Mouse (Mus musculus) midbrain, embryonic 13.5 days (tissue): ENCODE measurements around the gene Fam84b. TPM values are rescaled to one million over a fixed set of nuclear protein-coding genes. Genes with fewer than 3 reads are reported as not detected.
A peak's percentile ranks its signal among the peaks of the same experiment; 100 is the strongest.

ENCODE experiments used
- ATAC-seq: fragments of 200-750 bp; cut with Nextera tagmentation; 2 replicates; pipeline ENCODE4 v1.8.0; 2017; ENCODE audit warnings: mild to moderate bottlenecking, moderate TSS enrichment, moderate library complexity
- H3K27ac ChIP-seq: fragments of 300-500 bp; sonication (generic); 2 replicates; pipeline ENCODE4 v1.5.1; 2015; ENCODE audit warnings: inconsistent platforms, mild to moderate bottlenecking, moderate library complexity
- H3K27me3 ChIP-seq: fragments of 300-500 bp; sonication (generic); 2 replicates; pipeline ENCODE4 v1.6.1; 2015; ENCODE audit warnings: mild to moderate bottlenecking, inconsistent platforms
- H3K36me3 ChIP-seq: fragments of 300-500 bp; sonication (generic); 2 replicates; pipeline ENCODE4 v1.6.1; 2015; ENCODE audit warnings: mild to moderate bottlenecking, inconsistent platforms
- H3K4me1 ChIP-seq: fragments of 300-500 bp; sonication (generic); replicated peaks from 2 replicates; pipeline ENCODE4 v1.6.1; 2015; ENCODE audit warnings: inconsistent platforms
- H3K4me2 ChIP-seq: fragments of 300-500 bp; sonication (generic); replicated peaks from 2 replicates; pipeline ENCODE4 v1.6.1; 2015; ENCODE audit warnings: moderate library complexity, mild to moderate bottlenecking, inconsistent platforms
- H3K4me3 ChIP-seq: fragments of 300-500 bp; sonication (generic); replicated peaks from 2 replicates; pipeline ENCODE4 v1.5.1; 2015; ENCODE audit warnings: mild to moderate bottlenecking, inconsistent platforms
- H3K9ac ChIP-seq: fragments of 300-500 bp; sonication (generic); replicated peaks from 2 replicates; pipeline ENCODE4 v1.6.1; 2015; ENCODE audit warnings: mild to moderate bottlenecking, inconsistent platforms
- H3K9me3 ChIP-seq: fragments of 300-500 bp; sonication (generic); 2 replicates; pipeline ENCODE4 v1.6.1; 2016; ENCODE audit warnings: mild to moderate bottlenecking, inconsistent platforms
- WGBS: fragments of 180-500 bp; shearing (Covaris S2); methylation state at CpG from one replicate; pipeline ENCODE4 v1.1.7; 2015; 5-methylcytosine and 5-hydroxymethylcytosine counted together
- polyA plus RNA-seq: library from polyadenylated mRNA; unstranded; fragments of >200 nt; fragmentation: Nextera tagmentation; extraction: Ambion mirVana; gene quantifications from 2 replicates; pipeline ENCODE4 v1.2.1, GENCODE M21; 2015

Fam84b gene
- polyA plus RNA-seq, 1 experiment from 2014 or later, result 6.5 TPM

GRCm38 (mm10) chr15:60824751-60825227, 28.8 kb downstream of the Fam84b start:
- under 1% methylated on average over 30 of the region's 32 CpGs for WGBS
- Histone ChIP-seq H3K9me3 (no peaks in the 10 kb centered on the region), H3K27ac (peak overlapping the region; percentile 60), H3K4me2 (peak overlapping the region; percentile 100), H3K27me3 (peaks cover 10% of the 10 kb centered on the region; the same call in 1 of the 2 replicates), H3K36me3 (no peaks in the 10 kb centered on the region), H3K4me1 (peaks cover 28% of the 10 kb centered on the region), H3K4me3 (peak overlapping the region; percentile 71), H3K9ac (peak overlapping the region; percentile 76)
- ATAC-seq, result peak; percentile 92

- Histone ChIP-seq H3K27ac (peak overlapping the region; percentile 60), H3K27me3 (peaks cover 10% of the 10 kb centered on the region; the same call in 1 of the 2 replicates), H3K4me3 (peak overlapping the region; percentile 71), H3K9me3 (no peaks in the 10 kb centered on the region), H3K36me3 (no peaks in the 10 kb centered on the region), H3K9ac (peak overlapping the region; percentile 76), H3K4me1 (peaks cover 27% of the 10 kb centered on the region), H3K4me2 (peak overlapping the region; percentile 100)
- ATAC-seq, result peak; percentile 49
- 1% methylated on average over 45 of the region's 45 CpGs for WGBS
Measured at GRCm38 (mm10) chr15:60823870-60824709, 29.5 kb downstream of the Fam84b start.

- under 1% methylated on average over 24 of the region's 24 CpGs for WGBS
- no peaks in the 10 kb centered on the region for H3K9me3 ChIP-seq
- peaks cover 10% of the 10 kb centered on the region; the same call in 1 of the 2 replicates for H3K27me3 ChIP-seq
- peak overlapping the region; percentile 71 for H3K4me3 ChIP-seq
- peak overlapping the region; percentile 76 for H3K9ac ChIP-seq
- H3K27ac ChIP-seq, result peak overlapping the region; percentile 55; the same call in 1 of the 2 replicates
- ATAC-seq, result no peak; the same call in 1 of the 2 replicates
- H3K4me2 ChIP-seq, result peak overlapping the region; percentile 100
- H3K36me3 ChIP-seq, result no peaks in the 10 kb centered on the region
- peaks cover 27% of the 10 kb centered on the region for H3K4me1 ChIP-seq
Measured at GRCm38 (mm10) chr15:60823620-60823869, 30.0 kb downstream of the Fam84b start.

- Histone ChIP-seq H3K4me3 (peak overlapping the region; percentile 71), H3K27me3 (peaks cover 10% of the 10 kb centered on the region; the same call in 1 of the 2 replicates), H3K9me3 (no peaks in the 10 kb centered on the region), H3K9ac (peak overlapping the region; percentile 76), H3K36me3 (no peaks in the 10 kb centered on the region), H3K4me2 (peak overlapping the region; percentile 100), H3K4me1 (peaks cover 27% of the 10 kb centered on the region), H3K27ac (peak overlapping the region; percentile 55)
- under 1% methylated on average over 68 of the region's 68 CpGs for WGBS
- ATAC-seq, result peak; percentile 84
Measured at GRCm38 (mm10) chr15:60822803-60823619, 30.6 kb downstream of the Fam84b start.

DNA sequence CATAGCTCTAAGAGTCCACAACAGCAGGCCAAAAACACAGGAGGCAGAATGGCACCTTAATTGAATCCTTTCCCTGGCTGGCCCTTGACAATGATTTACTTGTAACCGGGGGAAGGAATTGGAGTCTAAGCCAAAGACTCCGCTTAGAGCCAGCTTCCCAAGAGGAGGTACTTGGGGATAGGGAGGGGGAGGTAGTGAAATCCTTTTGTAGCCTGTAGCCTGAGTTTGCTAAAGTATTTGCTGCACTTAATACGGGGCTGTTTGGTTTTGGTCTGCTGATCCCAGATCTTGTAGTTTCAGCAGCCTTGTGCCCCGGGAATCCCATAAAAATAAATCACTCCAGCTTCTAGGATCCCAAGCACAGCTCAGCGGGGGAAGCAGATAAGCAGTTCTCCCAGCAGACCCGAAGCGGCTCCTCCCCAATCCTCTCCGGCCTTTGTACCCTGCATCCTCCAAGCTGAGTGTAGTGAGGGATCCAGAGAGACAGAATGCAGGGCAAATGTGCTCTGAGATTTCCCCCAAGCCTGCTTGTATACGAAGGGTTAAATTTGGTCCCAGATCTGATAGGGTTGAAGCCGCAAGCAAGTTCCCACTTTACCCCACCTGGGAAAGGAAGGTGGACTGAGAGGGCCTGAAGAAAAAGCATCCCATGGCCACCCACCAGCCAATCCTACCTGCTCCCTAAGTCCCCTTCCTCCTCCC, 31.3 kb downstream of the Fam84b start:
- 1% methylated on average over 10 of the region's 10 CpGs for WGBS
- peaks cover 27% of the 10 kb centered on the region for H3K4me1 ChIP-seq

GRCm38 (mm10) chr15:60818500-60818899, 35.1 kb downstream of the Fam84b start:
- H3K9ac ChIP-seq, result no peak overlapping the region

More for the DNA sequence above, 31.3 kb downstream of the Fam84b start:
- no peaks in the 10 kb centered on the region for H3K36me3 ChIP-seq
- peak overlapping the region; percentile 76 for H3K9ac ChIP-seq
- no peaks in the 10 kb centered on the region for H3K9me3 ChIP-seq
- peaks cover 10% of the 10 kb centered on the region; the same call in 1 of the 2 replicates for H3K27me3 ChIP-seq
- peak overlapping the region; percentile 55; the same call in 1 of the 2 replicates for H3K27ac ChIP-seq
- peak overlapping the region; percentile 71 for H3K4me3 ChIP-seq
- H3K4me2 ChIP-seq, result peak overlapping the region; percentile 100
- ATAC-seq, result peak; percentile 20

GRCm38 (mm10) chr15:60816478-60816877, 37.1 kb downstream of the Fam84b start:
- H3K4me3 ChIP-seq, result no peak overlapping the region

More at GRCm38 (mm10) chr15:60818500-60818899, 35.1 kb downstream of the Fam84b start:
- no peak for ATAC-seq
- Histone ChIP-seq H3K27me3 (peaks cover 4% of the 10 kb centered on the region; the same call in 1 of the 2 replicates), H3K36me3 (no peaks in the 10 kb centered on the region), H3K4me1 (peaks cover 18% of the 10 kb centered on the region), H3K27ac (no peak overlapping the region), H3K4me3 (no peak overlapping the region), H3K4me2 (no peak overlapping the region), H3K9me3 (no peaks in the 10 kb centered on the region)
- 86% methylated on average over 1 of the region's 1 CpGs for WGBS

DNA sequence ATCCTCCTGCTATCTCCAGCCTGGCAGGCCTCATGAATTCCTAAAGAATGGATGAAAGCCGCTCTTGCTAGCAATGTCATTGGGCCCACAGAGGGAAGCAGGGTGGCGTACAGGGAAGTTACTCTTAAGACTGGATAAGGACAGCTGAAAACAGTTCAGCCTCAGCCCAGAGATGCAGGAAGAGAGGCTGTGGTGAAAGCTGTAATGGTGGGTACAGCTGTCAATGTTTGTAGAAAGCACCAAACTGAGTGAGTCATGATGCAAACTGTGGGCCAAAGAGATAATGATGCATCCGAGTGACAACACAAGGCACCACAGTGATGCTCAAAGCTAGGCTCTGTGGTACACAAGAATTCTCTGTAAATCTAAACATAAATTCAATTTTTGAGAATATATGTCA, 39.0 kb downstream of the Fam84b start:
- Histone ChIP-seq H3K36me3 (no peaks in the 10 kb centered on the region), H3K4me1 (no peaks in the 10 kb centered on the region), H3K27me3 (no peaks in the 10 kb centered on the region), H3K4me2 (no peak overlapping the region), H3K4me3 (no peak overlapping the region), H3K27ac (no peak overlapping the region), H3K9ac (no peak overlapping the region), H3K9me3 (no peaks in the 10 kb centered on the region)
- ATAC-seq, result no peak
- WGBS, result 85% methylated on average over 3 of the region's 3 CpGs

More at GRCm38 (mm10) chr15:60816478-60816877, 37.1 kb downstream of the Fam84b start:
- no peak overlapping the region for H3K4me2 ChIP-seq
- H3K9me3 ChIP-seq, result no peaks in the 10 kb centered on the region
- no peak for ATAC-seq
- H3K27ac ChIP-seq, result no peak overlapping the region
- WGBS, result 21% methylated on average over 1 of the region's 1 CpGs
- H3K36me3 ChIP-seq, result no peaks in the 10 kb centered on the region
- H3K4me1 ChIP-seq, result peaks cover 3% of the 10 kb centered on the region; the same call in 1 of the 2 replicates
- no peak overlapping the region for H3K9ac ChIP-seq
- H3K27me3 ChIP-seq, result no peaks in the 10 kb centered on the region

DNA sequence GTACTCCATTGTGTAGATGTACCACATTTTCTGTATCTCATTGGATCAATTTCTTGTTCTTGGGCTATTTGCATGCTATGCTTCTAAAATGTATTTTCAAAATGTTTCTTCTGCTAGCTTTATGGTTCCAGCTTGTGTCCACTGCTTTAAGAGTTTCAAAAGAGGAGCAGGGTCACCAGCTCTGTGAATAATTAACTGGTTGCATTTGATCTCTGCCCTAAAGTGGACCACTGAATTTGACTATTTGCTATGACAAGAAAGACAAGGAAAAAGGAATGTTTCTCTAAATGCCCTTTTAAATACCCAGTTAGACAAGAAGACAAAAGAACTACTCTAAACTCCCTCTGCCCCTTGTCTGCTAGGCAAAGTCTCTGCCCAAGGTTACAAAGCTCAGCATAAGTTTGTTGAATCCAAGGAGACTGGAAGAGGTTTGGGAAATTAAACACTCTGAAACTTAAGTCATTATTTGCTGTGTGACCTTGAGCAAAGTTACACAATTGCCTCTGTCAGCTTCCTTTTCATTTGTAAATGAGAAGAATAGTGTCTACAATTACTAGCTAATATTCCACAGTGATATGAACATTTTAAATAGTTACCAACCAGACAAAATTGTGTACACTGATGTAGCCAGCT, 60.4 kb downstream of the Fam84b start:
- H3K4me1 ChIP-seq, result no peaks in the 10 kb centered on the region
- ATAC-seq, result no peak

GRCm38 (mm10) chr15:60789084-60789483, 64.5 kb downstream of the Fam84b start:
- Histone ChIP-seq H3K4me3 (no peak overlapping the region), H3K27ac (no peak overlapping the region), H3K4me2 (no peak overlapping the region), H3K4me1 (no peaks in the 10 kb centered on the region), H3K9me3 (no peaks in the 10 kb centered on the region), H3K36me3 (no peaks in the 10 kb centered on the region), H3K9ac (no peak overlapping the region), H3K27me3 (no peaks in the 10 kb centered on the region)
- no peak for ATAC-seq
- 74% methylated on average over 1 of the region's 1 CpGs for WGBS

More for the DNA sequence above, 60.4 kb downstream of the Fam84b start:
- peaks cover 3% of the 10 kb centered on the region; the same call in 1 of the 2 replicates for H3K9me3 ChIP-seq
- no peak overlapping the region for H3K27ac ChIP-seq
- no peak overlapping the region for H3K4me3 ChIP-seq
- no peaks in the 10 kb centered on the region for H3K27me3 ChIP-seq
- no peak overlapping the region for H3K4me2 ChIP-seq
- H3K36me3 ChIP-seq, result no peaks in the 10 kb centered on the region
- no peak overlapping the region for H3K9ac ChIP-seq

DNA sequence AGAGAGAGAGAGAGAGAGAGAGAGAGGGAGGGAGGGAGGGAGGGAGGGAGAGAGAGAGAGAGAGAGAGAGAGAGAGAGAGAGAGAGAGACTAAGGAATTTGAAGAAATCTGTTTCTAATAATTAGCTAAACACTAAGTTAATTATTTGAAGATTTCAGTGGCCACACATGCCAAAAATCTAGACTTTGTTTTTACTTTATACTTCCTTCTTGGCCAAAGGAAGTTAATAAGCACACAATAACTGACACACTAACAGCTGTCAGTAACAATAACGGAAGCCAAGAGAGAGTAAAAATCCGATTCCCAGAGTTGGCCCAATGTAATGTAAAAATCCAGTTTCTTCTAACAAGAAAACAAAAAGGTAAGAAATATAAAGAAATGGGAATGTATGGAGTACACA, 69.8 kb downstream of the Fam84b start:
- no peaks in the 10 kb centered on the region for H3K4me1 ChIP-seq
- H3K27ac ChIP-seq, result no peak overlapping the region
- ATAC-seq, result no peak
- no peak overlapping the region for H3K4me2 ChIP-seq
- no peaks in the 10 kb centered on the region for H3K36me3 ChIP-seq
- no peaks in the 10 kb centered on the region for H3K27me3 ChIP-seq
- H3K4me3 ChIP-seq, result no peak overlapping the region
- no peak overlapping the region for H3K9ac ChIP-seq
- 89% methylated on average over 2 of the region's 2 CpGs for WGBS
- H3K9me3 ChIP-seq, result no peaks in the 10 kb centered on the region
